Mouse (Mus musculus) lung, postnatal 0 days (tissue): Measurements from ENCODE around the gene Nhlh2. TPM values are rescaled to one million over a fixed set of nuclear protein-coding genes. Genes with fewer than 3 reads are reported as not detected.

Source experiments
- ATAC-seq: fragments of 200-750 bp; cut with Nextera tagmentation; 2 replicates; pipeline ENCODE4 v1.8.0; 2017; ENCODE audit warnings: moderate library complexity
- DNase-seq: peaks from one replicate; pipeline ENCODE4 v3.0.0-alpha.2; 2016; ENCODE audit warnings: low spot score
- H3K27ac ChIP-seq: fragments of 300-500 bp; sonication (generic); 2 replicates; pipeline ENCODE4 v1.5.1; 2014; ENCODE audit warnings: antibody characterized with exemption, mild to moderate bottlenecking, low read length, mixed read lengths
- H3K27me3 ChIP-seq: fragments of 300-500 bp; sonication (generic); replicated peaks from 2 replicates; pipeline ENCODE4 v1.6.1; 2014; ENCODE audit warnings: low read length, mixed read lengths; ENCODE audit not compliant: insufficient read depth
- H3K36me3 ChIP-seq: fragments of 300-500 bp; sonication (generic); 2 replicates; pipeline ENCODE4 v1.6.1; 2014; ENCODE audit warnings: low read length, mixed read lengths; ENCODE audit not compliant: insufficient read depth
- H3K4me1 ChIP-seq: fragments of 300-500 bp; sonication (generic); 2 replicates; pipeline ENCODE4 v1.6.1; 2014; ENCODE audit warnings: antibody characterized with exemption, low read depth, low read length, mixed read lengths; ENCODE audit not compliant: insufficient read depth
- H3K4me2 ChIP-seq: fragments of 300-500 bp; sonication (generic); replicated peaks from 2 replicates; pipeline ENCODE4 v1.6.1; 2014; ENCODE audit warnings: low read depth, mild to moderate bottlenecking, low read length, moderate library complexity, mixed read lengths
- H3K4me3 ChIP-seq: fragments of 300-500 bp; sonication (generic); 2 replicates; pipeline ENCODE4 v1.5.1; 2014; ENCODE audit warnings: low read depth, low read length
- H3K9ac ChIP-seq: fragments of 300-500 bp; sonication (generic); replicated peaks from 2 replicates; pipeline ENCODE4 v1.6.1; 2014; ENCODE audit warnings: low read depth, mild to moderate bottlenecking
- H3K9me3 ChIP-seq: fragments of 300-500 bp; sonication (generic); 2 replicates; pipeline ENCODE4 v1.6.1; 2016; ENCODE audit warnings: low read length, mixed read lengths
- CTCF ChIP-seq: IDR thresholded peaks from 2 replicates; pipeline ENCODE4 v1.5.1; 2016; ENCODE audit warnings: antibody characterized with exemption, mild to moderate bottlenecking
- EP300 ChIP-seq: IDR thresholded peaks from 2 replicates; pipeline ENCODE4 v1.6.1; 2016; ENCODE audit warnings: antibody characterized with exemption, mild to moderate bottlenecking, control low read depth
- WGBS: fragments of 180-500 bp; shearing (Covaris S2); extraction: QIAGEN DNeasy Blood & Tissue Kit; methylation state at CpG from one replicate; pipeline ENCODE4 v1.1.7; 2014; 5-methylcytosine and 5-hydroxymethylcytosine counted together
- polyA plus RNA-seq: library from polyadenylated mRNA; unstranded; fragments of >200 nt; fragmentation: Nextera tagmentation; extraction: Ambion mirVana; gene quantifications from 2 replicates; pipeline ENCODE4 v1.2.1, GENCODE M21; 2015

The Nhlh2 gene
- polyA plus RNA-seq, 1 experiment from 2014 or later, result not detected

DNA sequence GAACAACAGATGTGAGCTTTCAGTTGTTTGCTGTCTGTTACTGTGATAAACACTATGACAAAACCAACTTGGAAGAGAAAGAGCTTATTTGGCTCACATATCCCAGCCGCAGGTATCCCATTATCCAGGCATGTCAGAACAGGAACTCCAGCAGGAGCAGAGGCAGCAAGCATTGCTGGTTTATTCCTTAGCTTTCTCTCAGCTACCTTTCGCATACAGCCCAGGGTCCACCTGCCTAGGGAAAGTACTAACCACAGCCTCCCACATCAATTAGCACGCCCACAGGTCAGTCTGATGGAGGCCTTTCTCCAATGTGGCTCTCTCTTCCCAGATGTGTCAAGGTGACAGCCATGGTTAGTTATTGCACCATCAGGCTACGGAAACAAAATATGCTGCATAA is 31.8 kb downstream of the Nhlh2 start:
- no peak overlapping the region for H3K27ac ChIP-seq
- no peak for TF ChIP-seq CTCF
- no peak for TF ChIP-seq EP300
- no peak overlapping the region for H3K4me2 ChIP-seq
- H3K27me3 ChIP-seq, result no peaks in the 10 kb centered on the region
- no peak overlapping the region for H3K9ac ChIP-seq
- ATAC-seq (no peak), DNase-seq (no peak)
- no peak overlapping the region for H3K4me3 ChIP-seq
- no peaks in the 10 kb centered on the region for H3K36me3 ChIP-seq
- H3K9me3 ChIP-seq, result no peaks in the 10 kb centered on the region
- WGBS, result 84% methylated on average over 4 of the region's 4 CpGs
- H3K4me1 ChIP-seq, result no peaks in the 10 kb centered on the region

DNA sequence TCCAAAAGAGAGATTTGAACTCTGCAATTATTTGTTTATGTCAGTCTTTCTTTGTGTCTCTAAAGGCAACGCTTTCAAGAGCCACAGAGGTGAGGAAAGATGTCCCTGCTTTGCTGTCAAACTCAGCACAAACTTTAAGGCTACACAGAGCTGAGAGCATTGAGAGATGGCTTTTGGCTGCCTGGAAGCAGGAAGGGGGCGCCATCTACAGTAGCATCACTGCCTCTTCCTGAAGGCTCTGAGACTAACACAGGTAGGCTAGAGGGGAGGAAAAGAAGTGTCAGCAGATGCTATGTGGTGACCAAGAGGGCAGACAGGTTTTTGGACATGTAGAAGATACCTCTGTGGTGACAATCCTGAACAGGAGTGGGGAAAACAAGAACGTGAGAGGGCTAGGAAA is 35.2 kb downstream of the Nhlh2 start:
- H3K27ac ChIP-seq, result no peak overlapping the region
- no peak overlapping the region for H3K9ac ChIP-seq
- WGBS, result 30% methylated on average over 3 of the region's 3 CpGs
- no peaks in the 10 kb centered on the region for H3K27me3 ChIP-seq
- no peaks in the 10 kb centered on the region for H3K36me3 ChIP-seq
- H3K4me1 ChIP-seq, result no peaks in the 10 kb centered on the region
- H3K9me3 ChIP-seq, result no peaks in the 10 kb centered on the region
- H3K4me2 ChIP-seq, result no peak overlapping the region
- DNase-seq, result no peak
- no peak for TF ChIP-seq EP300
- TF ChIP-seq CTCF, result peak; percentile 56
- ATAC-seq, result no peak
- no peak overlapping the region for H3K4me3 ChIP-seq

DNA sequence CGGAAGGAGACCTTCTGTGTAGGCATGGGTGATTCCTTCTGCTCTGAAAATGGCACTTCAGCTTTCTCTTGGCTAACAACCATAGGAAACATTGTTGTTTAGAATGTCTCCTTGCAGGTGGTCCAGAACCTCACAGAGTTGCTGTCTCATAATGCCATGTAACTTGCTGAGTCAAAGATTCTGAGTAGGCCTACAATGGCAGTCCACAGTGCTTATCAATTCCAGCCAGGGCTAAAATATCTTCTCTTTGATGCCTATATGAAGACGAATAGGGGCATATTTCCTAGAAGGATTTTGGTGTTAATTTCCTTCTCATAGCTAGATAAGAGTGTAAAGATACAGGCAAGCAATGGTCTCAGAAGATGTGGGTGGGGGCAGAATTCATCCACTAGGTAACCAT is 37.7 kb downstream of the Nhlh2 start:
- ATAC-seq, result no peak
- H3K4me2 ChIP-seq, result no peak overlapping the region
- no peaks in the 10 kb centered on the region for H3K9me3 ChIP-seq
- H3K9ac ChIP-seq, result no peak overlapping the region
- TF ChIP-seq EP300 (no peak), CTCF (no peak)
- H3K27me3 ChIP-seq, result no peaks in the 10 kb centered on the region
- no peak for DNase-seq
- no peak overlapping the region for H3K4me3 ChIP-seq
- WGBS, result 82% methylated on average over 2 of the region's 2 CpGs
- H3K4me1 ChIP-seq, result no peaks in the 10 kb centered on the region
- H3K27ac ChIP-seq, result no peak overlapping the region
- no peaks in the 10 kb centered on the region for H3K36me3 ChIP-seq

DNA sequence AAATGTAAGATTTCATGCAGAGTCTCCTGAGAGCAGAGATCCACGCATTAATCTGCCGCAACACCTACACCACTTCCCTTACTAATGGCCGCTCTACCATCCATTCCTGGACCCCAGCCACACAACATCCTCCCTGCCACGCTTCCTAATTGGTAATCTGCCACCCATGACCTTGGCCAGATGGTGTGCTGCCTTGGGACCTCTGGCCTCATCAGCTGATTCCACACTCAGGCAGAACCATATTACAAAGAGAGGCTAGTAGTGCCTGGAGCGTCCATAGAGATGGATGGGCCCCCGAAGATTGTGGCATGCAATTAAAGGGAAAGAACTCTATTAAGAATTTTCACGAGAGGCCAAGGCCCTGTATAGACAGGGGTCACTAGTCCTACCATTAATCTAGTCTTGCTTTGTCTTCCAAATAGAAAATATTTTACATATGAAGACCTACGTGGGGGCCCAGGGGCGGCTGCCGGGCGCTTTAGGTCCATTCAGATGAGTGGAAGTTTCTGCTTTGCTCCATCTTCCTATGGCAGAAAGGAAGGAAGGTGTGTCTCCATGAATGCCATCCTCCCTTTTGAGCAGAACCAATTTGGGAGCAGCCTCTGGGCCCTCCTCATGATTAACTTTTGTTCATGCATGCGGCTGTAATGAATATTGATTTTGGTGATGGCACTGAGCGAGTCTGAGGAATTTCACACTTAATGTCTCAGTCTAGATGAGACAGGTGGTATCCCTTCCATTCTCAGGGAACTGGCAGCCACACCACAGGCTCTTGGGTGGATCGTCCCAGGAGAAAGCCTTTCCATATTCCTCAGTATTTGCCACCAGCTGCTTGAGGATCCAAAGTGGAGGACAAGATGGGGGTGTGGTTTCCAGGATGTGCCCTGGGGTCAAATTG is 39.6 kb downstream of the Nhlh2 start:
- 81% methylated on average over 14 of the region's 14 CpGs for WGBS
- no peak overlapping the region for H3K9ac ChIP-seq
- TF ChIP-seq EP300 (no peak), CTCF (no peak)
- H3K4me2 ChIP-seq, result no peak overlapping the region
- no peaks in the 10 kb centered on the region for H3K4me1 ChIP-seq
- ATAC-seq, result no peak
- H3K36me3 ChIP-seq, result no peaks in the 10 kb centered on the region
- no peaks in the 10 kb centered on the region for H3K27me3 ChIP-seq
- no peak overlapping the region for H3K4me3 ChIP-seq
- H3K27ac ChIP-seq, result no peak overlapping the region
- DNase-seq, result no peak
- H3K9me3 ChIP-seq, result no peaks in the 10 kb centered on the region

DNA sequence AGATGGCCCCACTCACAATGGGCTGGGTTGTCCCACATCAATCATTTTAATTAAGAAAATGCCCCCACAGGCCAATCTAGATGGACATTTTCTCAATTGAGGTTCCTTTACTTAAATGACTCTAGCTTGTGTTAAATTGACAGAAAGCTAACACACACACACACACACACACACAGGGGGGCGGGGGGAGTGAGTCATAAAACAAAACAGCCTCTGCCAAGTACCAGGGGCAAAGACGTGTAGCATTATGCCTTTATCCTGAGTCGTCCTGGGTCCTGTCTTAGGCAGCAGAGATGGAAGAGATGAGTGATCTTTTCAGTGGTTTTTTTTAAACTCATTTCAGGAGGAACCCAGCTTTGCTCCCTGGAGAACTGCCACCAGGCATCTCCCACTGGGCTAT is 42.2 kb downstream of the Nhlh2 start:
- Histone ChIP-seq H3K9me3 (no peaks in the 10 kb centered on the region), H3K27me3 (no peaks in the 10 kb centered on the region), H3K36me3 (no peaks in the 10 kb centered on the region), H3K4me3 (no peak overlapping the region), H3K4me1 (no peaks in the 10 kb centered on the region), H3K27ac (no peak overlapping the region), H3K4me2 (no peak overlapping the region), H3K9ac (no peak overlapping the region)
- WGBS, result 54% methylated on average over 3 of the region's 3 CpGs
- DNase-seq (no peak), ATAC-seq (no peak)
- TF ChIP-seq CTCF, result no peak
- no peak for TF ChIP-seq EP300

DNA sequence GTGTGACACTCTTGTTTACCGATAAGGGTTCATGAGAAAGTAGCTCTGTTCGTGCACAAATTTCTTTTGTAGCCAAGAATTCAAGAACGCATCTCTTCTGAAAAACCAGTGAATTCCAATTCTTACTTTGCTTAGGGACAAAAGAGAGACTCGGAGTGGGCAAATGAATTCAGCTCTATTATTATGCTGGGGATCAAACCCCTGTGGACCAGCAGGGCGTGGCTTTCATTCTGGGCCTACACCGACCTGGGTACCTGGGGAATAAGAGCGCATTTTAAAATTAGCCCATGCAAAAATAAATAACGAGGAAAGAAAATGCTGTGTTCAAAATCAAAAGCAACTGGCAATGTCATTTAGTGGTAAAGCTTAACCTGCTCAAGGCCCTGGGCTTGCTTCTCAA is 43.4 kb downstream of the Nhlh2 start:
- Histone ChIP-seq H3K36me3 (no peaks in the 10 kb centered on the region), H3K4me3 (no peak overlapping the region), H3K4me1 (no peaks in the 10 kb centered on the region), H3K27me3 (no peaks in the 10 kb centered on the region), H3K4me2 (no peak overlapping the region), H3K9me3 (no peaks in the 10 kb centered on the region), H3K27ac (no peak overlapping the region), H3K9ac (no peak overlapping the region)
- WGBS, result 51% methylated on average over 8 of the region's 8 CpGs
- DNase-seq (no peak), ATAC-seq (no peak)
- TF ChIP-seq CTCF (no peak), EP300 (no peak)
